Mouse (Mus musculus): ENCODE data around the gene Ccdc191. TPM values are rescaled to one million over a fixed set of nuclear protein-coding genes. Genes with fewer than 3 reads are reported as not detected.

Ccdc191 gene
- polyA plus RNA-seq, 1 experiment from 2014 or later = 13.2 TPM

DNA sequence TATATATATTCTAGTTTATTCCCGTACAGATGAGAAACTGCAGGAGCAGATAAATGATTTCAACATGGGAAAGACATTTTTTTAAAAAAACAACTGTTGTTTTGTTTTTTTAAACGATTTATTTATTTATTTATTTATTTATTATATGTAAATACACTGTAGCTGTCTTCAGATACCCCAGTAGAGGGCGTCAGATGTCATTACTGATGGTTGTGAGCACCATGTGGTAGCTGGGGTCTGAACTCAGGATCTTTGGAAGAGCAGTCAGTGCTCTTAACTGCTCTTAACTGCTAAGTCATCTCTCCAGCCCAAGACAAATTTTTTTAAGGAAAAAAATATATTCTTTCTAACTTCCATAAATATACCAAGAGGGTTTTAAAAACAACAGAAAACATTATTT, 8.0 kb upstream of the Ccdc191 start:
- no peak overlapping the region for H3K27ac ChIP-seq (replicated peaks; ENCODE audit: low read depth, low read length)
- no peak for ATAC-seq (replicated peaks; ENCODE audit: insufficient number of reproducible peaks, low FRiP score, low TSS enrichment, low read depth)
- no peak for DNase-seq (ENCODE audit: low spot score)
- H3K4me1 ChIP-seq (ENCODE audit: control insufficient read depth, insufficient read depth, low read length) = no peaks in the 10 kb centered on the region
- no peaks in the 10 kb centered on the region for H3K27me3 ChIP-seq (ENCODE audit: control insufficient read depth, insufficient read depth, low read length)
- H3K4me2 ChIP-seq (ENCODE audit: low read depth, low read length) = no peak overlapping the region
- no peak overlapping the region for H3K9ac ChIP-seq (replicated peaks; ENCODE audit: low read length)
- no peak overlapping the region for H3K4me3 ChIP-seq (ENCODE audit: low read depth, low read length)
- peaks cover 2% of the 10 kb centered on the region for H3K36me3 ChIP-seq (replicated peaks; ENCODE audit: control insufficient read depth, insufficient read depth, low read depth, low read length)
- 64% methylated on average over 3 of the region's 3 CpGs for WGBS
- H3K9me3 ChIP-seq (replicated peaks; ENCODE audit: control insufficient read depth, low read length) = no peaks in the 10 kb centered on the region

DNA sequence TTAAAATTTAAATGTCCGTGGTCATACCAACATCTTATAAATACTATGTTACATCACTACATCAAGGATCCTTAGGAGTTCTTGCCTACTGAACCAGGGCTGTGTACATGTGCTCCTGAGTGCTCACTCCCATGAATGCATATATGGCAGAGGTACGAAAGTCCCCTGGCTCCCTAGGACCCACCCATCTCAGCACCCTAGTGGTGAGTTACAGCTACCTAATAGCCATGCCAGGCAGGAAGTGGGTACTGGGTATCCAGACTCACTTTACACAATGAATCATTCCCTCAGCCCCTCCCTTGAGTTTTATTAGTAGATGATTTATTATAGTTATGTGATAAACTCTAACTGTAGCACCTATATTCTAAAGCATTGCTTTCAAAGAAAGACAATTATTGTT, 7.3 kb upstream of the Ccdc191 start:
- 100% methylated on average over 2 of the region's 2 CpGs for WGBS

DNA sequence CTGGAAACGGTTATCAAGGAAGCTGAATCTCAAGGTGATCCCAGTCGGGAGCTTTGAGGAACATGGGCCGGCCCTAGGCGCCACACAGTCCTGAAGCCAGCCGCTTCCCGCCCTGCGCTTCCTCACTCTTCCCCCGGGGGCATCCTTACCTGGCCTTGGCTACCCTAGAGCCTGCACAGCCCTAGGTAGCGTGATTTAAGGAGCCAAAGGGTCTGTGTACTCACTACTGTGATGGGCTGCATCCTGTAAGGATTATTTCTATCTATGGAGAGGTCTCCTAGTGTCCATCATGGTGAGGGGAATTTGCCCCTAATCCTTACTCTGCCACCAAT, 371 bp downstream of the Ccdc191 start:
- peak overlapping the region; percentile 55 for H3K4me3 ChIP-seq (ENCODE audit: low read depth, low read length)
- H3K9me3 ChIP-seq (replicated peaks; ENCODE audit: control insufficient read depth, low read length) = no peaks in the 10 kb centered on the region
- no peaks in the 10 kb centered on the region for H3K36me3 ChIP-seq (replicated peaks; ENCODE audit: control insufficient read depth, insufficient read depth, low read depth, low read length)
- H3K4me1 ChIP-seq (ENCODE audit: control insufficient read depth, insufficient read depth, low read length) = no peaks in the 10 kb centered on the region
- WGBS = 0% methylated on average over 9 of the region's 9 CpGs
- peak overlapping the region; percentile 31; the same call in 1 of the 2 replicates for H3K27ac ChIP-seq (replicated peaks; ENCODE audit: low read depth, low read length)
- DNase-seq (ENCODE audit: low spot score) = peak; percentile 82
- peak overlapping the region; percentile 76 for H3K9ac ChIP-seq (replicated peaks; ENCODE audit: low read length)
- ATAC-seq (replicated peaks; ENCODE audit: insufficient number of reproducible peaks, low FRiP score, low TSS enrichment, low read depth) = peak; percentile 99
- peak overlapping the region; percentile 59 for H3K4me2 ChIP-seq (ENCODE audit: low read depth, low read length)
- H3K27me3 ChIP-seq (ENCODE audit: control insufficient read depth, insufficient read depth, low read length) = no peaks in the 10 kb centered on the region

More for the DNA sequence above, 7.3 kb upstream of the Ccdc191 start:
- H3K9me3 ChIP-seq (replicated peaks; ENCODE audit: control insufficient read depth, low read length) = no peaks in the 10 kb centered on the region
- DNase-seq (ENCODE audit: low spot score) (no peak), ATAC-seq (replicated peaks; ENCODE audit: insufficient number of reproducible peaks, low FRiP score, low TSS enrichment, low read depth) (no peak)
- H3K4me2 ChIP-seq (ENCODE audit: low read depth, low read length) = no peak overlapping the region
- H3K36me3 ChIP-seq (replicated peaks; ENCODE audit: control insufficient read depth, insufficient read depth, low read depth, low read length) = peaks cover 2% of the 10 kb centered on the region
- no peaks in the 10 kb centered on the region for H3K4me1 ChIP-seq (ENCODE audit: control insufficient read depth, insufficient read depth, low read length)
- H3K4me3 ChIP-seq (ENCODE audit: low read depth, low read length) = no peak overlapping the region
- no peak overlapping the region for H3K9ac ChIP-seq (replicated peaks; ENCODE audit: low read length)
- no peaks in the 10 kb centered on the region for H3K27me3 ChIP-seq (ENCODE audit: control insufficient read depth, insufficient read depth, low read length)
- no peak overlapping the region for H3K27ac ChIP-seq (replicated peaks; ENCODE audit: low read depth, low read length)

DNA sequence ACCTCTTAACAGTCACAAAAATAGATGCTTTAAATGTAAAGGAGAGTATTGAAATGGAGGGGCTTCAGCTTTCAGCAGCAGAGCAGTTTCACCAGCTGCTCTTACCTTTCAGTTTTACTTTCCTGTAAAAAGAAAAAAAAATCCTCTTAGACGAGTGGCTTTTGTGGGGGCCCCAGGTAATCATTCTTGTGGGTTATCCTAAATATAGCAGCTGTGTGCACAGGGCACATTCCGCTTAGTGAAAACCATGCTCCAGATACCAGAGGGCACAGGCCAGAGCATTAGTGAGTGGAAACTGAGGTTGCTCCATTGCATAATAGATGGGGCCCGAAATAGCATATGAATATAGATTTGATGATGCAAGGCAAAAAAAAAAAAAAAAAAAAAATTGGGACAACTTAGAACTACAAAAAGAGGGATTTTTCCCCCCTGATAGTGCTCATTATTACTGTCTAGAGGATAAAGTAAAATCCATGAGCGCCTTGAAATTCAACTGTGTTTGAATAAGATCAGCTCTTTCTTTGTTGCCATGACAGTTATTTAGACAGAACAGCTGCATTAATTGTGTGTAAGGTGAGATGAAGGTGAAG, 1.2 kb downstream of the Ccdc191 start:
- DNase-seq (ENCODE audit: low spot score) = no peak
- 88% methylated on average over 4 of the region's 4 CpGs for WGBS
- H3K36me3 ChIP-seq (replicated peaks; ENCODE audit: control insufficient read depth, insufficient read depth, low read depth, low read length) = no peaks in the 10 kb centered on the region
- H3K4me2 ChIP-seq (ENCODE audit: low read depth, low read length) = no peak overlapping the region
- no peaks in the 10 kb centered on the region for H3K9me3 ChIP-seq (replicated peaks; ENCODE audit: control insufficient read depth, low read length)
- H3K9ac ChIP-seq (replicated peaks; ENCODE audit: low read length) = no peak overlapping the region
- H3K4me3 ChIP-seq (ENCODE audit: low read depth, low read length) = no peak overlapping the region
- H3K4me1 ChIP-seq (ENCODE audit: control insufficient read depth, insufficient read depth, low read length) = no peaks in the 10 kb centered on the region
- H3K27me3 ChIP-seq (ENCODE audit: control insufficient read depth, insufficient read depth, low read length) = no peaks in the 10 kb centered on the region
- H3K27ac ChIP-seq (replicated peaks; ENCODE audit: low read depth, low read length) = no peak overlapping the region
- no peak for ATAC-seq (replicated peaks; ENCODE audit: insufficient number of reproducible peaks, low FRiP score, low TSS enrichment, low read depth)

DNA sequence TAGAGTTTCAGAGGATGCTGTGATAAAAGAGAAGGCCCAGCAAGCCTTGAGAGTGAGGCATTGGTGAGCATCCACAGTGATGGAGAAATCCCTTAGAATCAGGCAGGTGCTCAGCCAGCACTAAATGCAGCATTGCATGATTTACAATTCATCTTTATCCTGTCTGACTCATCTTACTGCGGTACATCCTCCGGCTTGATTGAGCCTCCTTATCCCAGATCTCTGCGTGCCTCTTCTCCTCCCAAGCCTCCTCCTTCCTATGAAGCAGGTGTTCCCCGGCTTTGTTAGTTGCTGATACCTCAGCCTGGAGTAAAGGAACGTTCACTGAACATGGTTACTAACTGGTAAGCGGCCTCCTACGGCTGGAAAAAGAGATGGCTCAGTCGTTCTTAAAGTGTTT, 4.9 kb downstream of the Ccdc191 start:
- Histone ChIP-seq H3K4me3 (ENCODE audit: low read depth, low read length) (no peak overlapping the region), H3K9ac (replicated peaks; ENCODE audit: low read length) (no peak overlapping the region), H3K4me1 (ENCODE audit: control insufficient read depth, insufficient read depth, low read length) (no peaks in the 10 kb centered on the region), H3K36me3 (replicated peaks; ENCODE audit: control insufficient read depth, insufficient read depth, low read depth, low read length) (no peaks in the 10 kb centered on the region), H3K27me3 (ENCODE audit: control insufficient read depth, insufficient read depth, low read length) (no peaks in the 10 kb centered on the region), H3K9me3 (replicated peaks; ENCODE audit: control insufficient read depth, low read length) (no peaks in the 10 kb centered on the region), H3K27ac (replicated peaks; ENCODE audit: low read depth, low read length) (no peak overlapping the region), H3K4me2 (ENCODE audit: low read depth, low read length) (no peak overlapping the region)
- WGBS = 92% methylated on average over 8 of the region's 8 CpGs
- ATAC-seq (replicated peaks; ENCODE audit: insufficient number of reproducible peaks, low FRiP score, low TSS enrichment, low read depth) (no peak), DNase-seq (ENCODE audit: low spot score) (no peak)

DNA sequence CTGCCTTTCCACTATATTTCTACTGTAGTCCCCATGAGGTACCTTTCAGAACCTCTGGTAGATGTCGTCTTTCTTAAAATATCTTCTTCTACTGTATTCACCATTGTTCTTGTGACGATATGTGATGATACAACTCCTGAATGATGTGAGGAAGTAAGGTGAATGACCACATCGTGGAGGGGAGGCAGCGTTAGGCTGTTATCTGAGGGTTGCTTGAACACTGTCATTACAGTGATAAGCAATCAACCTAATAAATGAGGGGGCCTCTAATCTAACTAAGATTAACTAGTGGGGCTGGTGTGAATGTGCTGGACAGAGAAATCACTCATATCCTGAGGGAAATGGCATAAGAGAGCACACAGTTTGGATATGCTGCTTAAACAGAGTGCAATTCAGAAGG, 10.5 kb downstream of the Ccdc191 start:
- no peak overlapping the region for H3K4me2 ChIP-seq (ENCODE audit: low read depth, low read length)
- H3K9ac ChIP-seq (replicated peaks; ENCODE audit: low read length) = no peak overlapping the region

DNA sequence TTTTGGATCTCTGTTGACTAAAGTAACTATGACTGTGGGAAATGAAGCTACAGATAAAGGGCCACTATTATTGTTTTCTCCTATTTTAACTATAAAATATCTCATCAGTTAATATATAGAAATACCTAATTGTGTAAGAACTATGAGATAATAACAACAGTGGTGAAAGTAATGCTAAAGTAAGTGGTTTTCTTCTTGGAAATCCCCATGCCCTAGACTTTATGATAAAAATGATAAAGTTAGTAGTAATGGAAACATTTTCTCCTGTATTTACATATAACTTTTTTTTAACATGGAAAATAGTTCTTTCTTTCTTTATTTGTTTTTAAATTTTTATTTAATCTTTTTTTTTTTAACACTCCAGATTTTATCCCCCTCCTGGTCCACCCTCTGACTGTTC, 11.0 kb downstream of the Ccdc191 start:
- H3K9me3 ChIP-seq (replicated peaks; ENCODE audit: control insufficient read depth, low read length) = no peaks in the 10 kb centered on the region
- no peak overlapping the region for H3K9ac ChIP-seq (replicated peaks; ENCODE audit: low read length)
- H3K27ac ChIP-seq (replicated peaks; ENCODE audit: low read depth, low read length) = no peak overlapping the region
- ATAC-seq (replicated peaks; ENCODE audit: insufficient number of reproducible peaks, low FRiP score, low TSS enrichment, low read depth) (no peak), DNase-seq (ENCODE audit: low spot score) (no peak)
- H3K27me3 ChIP-seq (ENCODE audit: control insufficient read depth, insufficient read depth, low read length) = no peaks in the 10 kb centered on the region
- H3K4me3 ChIP-seq (ENCODE audit: low read depth, low read length) = no peak overlapping the region
- no peaks in the 10 kb centered on the region for H3K36me3 ChIP-seq (replicated peaks; ENCODE audit: control insufficient read depth, insufficient read depth, low read depth, low read length)
- no peak overlapping the region for H3K4me2 ChIP-seq (ENCODE audit: low read depth, low read length)
- H3K4me1 ChIP-seq (ENCODE audit: control insufficient read depth, insufficient read depth, low read length) = no peaks in the 10 kb centered on the region

More for the DNA sequence above, 10.5 kb downstream of the Ccdc191 start:
- Histone ChIP-seq H3K9me3 (replicated peaks; ENCODE audit: control insufficient read depth, low read length) (no peaks in the 10 kb centered on the region), H3K27ac (replicated peaks; ENCODE audit: low read depth, low read length) (no peak overlapping the region), H3K27me3 (ENCODE audit: control insufficient read depth, insufficient read depth, low read length) (no peaks in the 10 kb centered on the region), H3K4me1 (ENCODE audit: control insufficient read depth, insufficient read depth, low read length) (no peaks in the 10 kb centered on the region), H3K36me3 (replicated peaks; ENCODE audit: control insufficient read depth, insufficient read depth, low read depth, low read length) (no peaks in the 10 kb centered on the region), H3K4me3 (ENCODE audit: low read depth, low read length) (no peak overlapping the region)
- DNase-seq (ENCODE audit: low spot score) (no peak), ATAC-seq (replicated peaks; ENCODE audit: insufficient number of reproducible peaks, low FRiP score, low TSS enrichment, low read depth) (no peak)
- 89% methylated on average over 4 of the region's 4 CpGs for WGBS

DNA sequence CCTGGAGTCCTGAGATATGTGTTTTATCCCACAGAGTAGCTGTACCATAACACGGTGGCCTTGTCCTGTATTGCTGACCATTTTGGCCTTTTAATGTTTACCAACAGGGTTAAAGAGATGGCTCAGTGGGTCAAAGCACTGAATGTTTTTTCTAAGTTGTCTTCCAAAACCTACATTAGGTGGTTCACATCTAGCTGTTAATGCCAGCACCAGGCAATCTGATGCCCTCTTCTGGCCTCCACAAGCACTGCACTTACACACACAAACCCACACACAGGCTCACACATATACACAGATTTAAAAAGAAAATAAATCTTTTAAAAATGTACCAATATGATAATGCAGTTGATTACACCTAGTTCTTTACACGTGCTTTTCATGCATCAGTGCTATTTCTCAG, 19.3 kb downstream of the Ccdc191 start:
- no peak overlapping the region for H3K27ac ChIP-seq (replicated peaks; ENCODE audit: low read depth, low read length)
- WGBS = 86% methylated on average over 2 of the region's 2 CpGs
- H3K9me3 ChIP-seq (replicated peaks; ENCODE audit: control insufficient read depth, low read length) = no peaks in the 10 kb centered on the region
- H3K4me1 ChIP-seq (ENCODE audit: control insufficient read depth, insufficient read depth, low read length) = no peaks in the 10 kb centered on the region
- H3K9ac ChIP-seq (replicated peaks; ENCODE audit: low read length) = no peak overlapping the region
- ATAC-seq (replicated peaks; ENCODE audit: insufficient number of reproducible peaks, low FRiP score, low TSS enrichment, low read depth) (no peak), DNase-seq (ENCODE audit: low spot score) (no peak)
- no peaks in the 10 kb centered on the region for H3K27me3 ChIP-seq (ENCODE audit: control insufficient read depth, insufficient read depth, low read length)
- H3K36me3 ChIP-seq (replicated peaks; ENCODE audit: control insufficient read depth, insufficient read depth, low read depth, low read length) = no peaks in the 10 kb centered on the region
- no peak overlapping the region for H3K4me2 ChIP-seq (ENCODE audit: low read depth, low read length)
- H3K4me3 ChIP-seq (ENCODE audit: low read depth, low read length) = no peak overlapping the region

Measured in embryonic facial prominence, embryonic 11.5 days (tissue).